Mouse (Mus musculus) bone marrow macrophage, adult 2 months (primary cell): Measurements from ENCODE around the gene Zfp286.

Experiments used
- CTCF ChIP-seq: IDR thresholded peaks from 2 replicates; pipeline ENCODE4 v1.5.1; 2012; ENCODE audit warnings: low read depth, mild to moderate bottlenecking, low read length, moderate library complexity
- POLR2A ChIP-seq: IDR thresholded peaks from 2 replicates; pipeline ENCODE4 v1.6.1; 2012; ENCODE audit warnings: mild to moderate bottlenecking, low read depth, low read length, borderline replicate concordance

DNA sequence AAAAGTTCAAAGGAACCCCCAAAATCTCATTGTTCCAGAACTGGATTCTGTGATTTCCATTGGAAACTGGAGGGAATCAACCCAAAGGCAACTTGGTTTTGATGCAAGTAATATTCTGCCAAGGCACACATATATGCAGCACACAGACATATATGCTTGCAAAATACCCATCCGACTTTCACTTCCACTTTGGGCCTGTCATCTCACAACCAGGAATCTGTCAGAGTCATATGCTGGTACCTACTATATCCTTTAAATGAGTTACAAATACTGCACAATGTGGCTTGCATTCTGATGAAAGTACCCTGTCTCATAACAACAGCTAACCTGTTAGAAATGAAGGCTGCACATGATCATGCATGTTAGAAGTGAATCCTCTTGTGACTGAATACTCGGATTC, 18.7 kb upstream of the Zfp286 start:
- no peak for TF ChIP-seq CTCF
- TF ChIP-seq POLR2A: no peak
